Mouse (Mus musculus) layer of hippocampus, postnatal 10 days (tissue): ENCODE measurements at regions not wholly inside any gene's neighbourhood (a gene's known extent, or its start where the extent isn't known, plus 50 kb on each side); places are given as distances from the start of the nearest gene placed in this dataset.
A peak's percentile ranks its signal among the peaks of the same experiment; 100 is the strongest.

Source experiments
- DNase-seq, 2 experiments: peaks; one replicate each; pipeline ENCODE4 v3.0.0; 2021; ENCODE audit warnings: low spot score in 2 of 2

- DNase-seq = no peak
Observed at GRCm38 (mm10) chr2:108584799-108585198, 695.7 kb upstream of the Kif18a start.

- no peak for DNase-seq
Observed at GRCm38 (mm10) chr2:108593555-108593954, 687.0 kb upstream of the Kif18a start.

- DNase-seq = no peak
Observed at GRCm38 (mm10) chr2:108600346-108600745, 680.2 kb upstream of the Kif18a start.

DNA sequence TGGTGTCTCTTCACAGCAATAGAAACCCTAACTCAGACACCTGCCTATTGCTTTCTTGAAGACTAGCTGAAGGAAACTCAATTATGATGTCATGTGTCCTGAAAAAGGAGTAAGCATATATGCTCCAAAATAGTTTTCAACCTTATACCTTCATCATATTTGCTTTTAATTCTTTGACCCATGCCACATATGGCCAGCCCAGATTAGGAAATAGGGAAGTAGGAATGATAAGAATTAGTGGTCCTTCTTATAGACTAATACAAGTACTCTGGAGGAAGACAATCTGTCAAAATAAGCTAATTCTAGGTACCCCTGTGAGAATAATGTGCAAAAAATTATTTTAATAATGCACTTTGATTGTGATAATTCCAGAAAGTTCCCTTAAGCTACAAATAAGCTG, 661.0 kb upstream of the Kif18a start:
- no peak for DNase-seq

DNA sequence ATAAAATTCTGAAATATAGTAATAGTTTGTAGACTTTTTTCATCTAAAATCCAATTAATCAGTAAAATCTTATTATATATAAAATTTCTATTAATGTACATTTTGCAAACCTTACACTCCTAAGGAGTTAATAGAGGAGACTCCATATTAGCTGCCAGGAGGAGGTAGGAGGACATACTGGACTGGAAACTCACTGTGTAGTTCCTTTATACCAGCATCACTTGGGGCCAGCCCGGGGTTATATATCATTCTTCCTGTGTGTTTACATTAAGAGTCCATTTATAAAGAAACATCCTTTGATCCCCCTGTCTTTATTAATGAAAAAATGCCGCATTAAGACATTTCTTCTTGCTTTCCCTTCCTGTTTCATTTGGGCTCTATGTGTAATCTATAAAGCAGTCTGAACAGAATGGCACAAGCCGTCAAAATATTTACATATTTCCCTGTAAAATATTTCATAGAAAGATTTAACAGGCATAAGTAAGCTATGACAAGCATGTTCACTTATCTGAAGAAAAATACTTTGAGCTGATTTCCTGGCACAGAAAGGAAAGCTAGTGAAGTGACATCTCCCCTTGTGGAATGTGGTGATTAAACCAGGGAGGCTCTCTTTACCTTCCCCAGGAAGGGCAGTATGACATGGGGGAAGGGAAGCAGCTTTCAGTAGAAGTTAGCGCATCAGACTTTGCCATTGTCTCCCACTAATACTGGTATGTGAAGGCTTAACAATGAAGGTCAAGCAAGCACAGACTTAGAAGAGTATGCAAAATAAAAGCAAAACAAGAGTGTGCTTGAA, 658.0 kb upstream of the Kif18a start:
- DNase-seq = no peak

DNA sequence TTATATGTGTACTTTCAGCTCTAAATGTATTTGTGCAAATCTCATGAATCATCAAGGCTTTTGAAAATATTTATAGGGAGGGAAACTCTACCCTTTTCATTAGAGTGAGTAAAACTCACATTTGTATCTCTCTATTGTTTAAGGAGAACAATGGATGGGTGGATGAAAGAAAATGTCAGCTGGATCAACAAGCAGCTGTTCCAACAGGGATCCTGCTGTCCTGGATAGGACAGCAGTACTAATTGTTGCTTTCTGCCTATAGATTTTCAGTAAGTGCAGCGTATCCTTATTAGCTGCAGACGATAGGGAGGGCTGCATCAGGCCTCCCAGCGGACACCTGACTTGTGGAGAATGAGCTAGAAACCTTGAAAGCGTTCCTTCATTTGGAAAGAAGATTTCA, 644.9 kb upstream of the Kif18a start:
- no peak for DNase-seq

DNA sequence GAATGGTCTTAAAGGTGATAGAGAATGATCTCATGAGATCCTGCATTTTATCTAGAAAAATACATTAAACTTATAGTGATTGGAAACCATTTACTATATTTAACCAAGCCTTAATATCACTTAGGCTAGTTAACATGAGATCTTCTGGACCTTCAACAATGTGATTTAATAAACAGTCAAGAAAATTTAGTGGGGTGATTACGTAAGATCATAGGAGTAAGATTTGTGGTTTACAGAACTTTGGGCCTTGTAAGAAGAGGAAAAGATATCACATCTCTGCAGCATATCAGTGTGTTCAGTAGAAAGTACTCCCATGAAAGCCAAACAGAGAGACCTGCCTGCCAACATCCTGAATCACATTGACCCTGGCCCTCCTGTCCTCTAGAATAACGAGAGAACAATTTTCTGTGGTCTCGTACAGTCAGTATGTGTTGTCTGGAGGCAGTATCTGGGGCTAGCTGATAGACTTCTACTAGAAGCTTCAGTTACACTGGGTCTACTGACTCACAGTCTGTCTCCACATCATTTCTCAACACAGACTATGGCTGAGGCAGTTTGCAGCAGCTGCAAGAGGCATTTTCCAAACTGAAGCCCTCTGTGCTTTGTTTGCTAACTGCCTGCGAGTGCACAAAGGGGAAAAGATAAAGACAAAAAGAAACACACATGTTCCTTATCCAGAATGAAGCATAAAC, 619.7 kb upstream of the Kif18a start:
- DNase-seq = no peak

DNA sequence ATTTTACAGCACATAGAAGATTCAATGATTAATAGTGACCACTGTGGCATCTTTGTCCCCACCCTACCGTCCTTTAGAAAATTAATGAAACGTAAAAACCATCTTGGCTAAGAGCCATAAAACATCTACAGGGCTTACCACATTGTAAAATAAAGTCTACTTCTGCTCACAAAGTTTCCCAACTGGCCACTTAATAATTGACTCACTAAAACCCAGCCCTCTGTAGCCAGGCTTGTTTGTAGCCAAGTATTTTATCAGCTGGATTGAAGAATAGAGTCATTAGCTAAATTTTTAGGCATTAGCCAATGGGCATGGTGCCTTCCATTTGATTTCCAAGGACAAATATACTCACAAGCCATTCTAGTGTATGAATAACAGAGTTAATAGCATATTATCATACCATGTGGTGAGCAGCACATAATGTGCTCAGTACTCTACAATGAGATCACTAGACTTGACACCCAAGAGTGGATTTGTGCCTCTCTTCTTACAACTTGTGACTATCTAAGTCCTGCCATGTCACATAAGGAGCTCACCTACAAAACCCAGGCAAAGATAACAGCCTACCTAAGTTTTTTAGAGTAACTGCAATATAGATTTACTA, 602.7 kb upstream of the Kif18a start:
- DNase-seq = no peak

DNA sequence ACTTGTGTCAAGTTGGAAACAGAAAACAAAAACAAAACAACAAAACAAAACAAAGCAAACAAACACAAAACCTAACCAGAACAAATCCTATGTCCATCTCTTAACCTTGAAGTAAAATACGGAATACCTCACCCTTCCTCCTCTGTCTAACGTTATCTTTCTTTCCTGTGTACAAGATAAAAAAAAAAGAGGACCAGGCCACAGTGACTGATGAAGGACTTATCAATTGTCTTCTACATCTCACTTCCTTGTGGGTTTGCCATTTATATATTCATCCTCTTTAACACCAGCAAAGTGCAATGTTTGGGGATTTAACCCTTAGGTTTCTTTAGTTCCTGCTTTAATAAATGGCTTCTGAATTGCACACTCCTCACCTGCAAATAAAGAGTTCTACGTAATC, 599.0 kb upstream of the Kif18a start:
- no peak for DNase-seq

DNA sequence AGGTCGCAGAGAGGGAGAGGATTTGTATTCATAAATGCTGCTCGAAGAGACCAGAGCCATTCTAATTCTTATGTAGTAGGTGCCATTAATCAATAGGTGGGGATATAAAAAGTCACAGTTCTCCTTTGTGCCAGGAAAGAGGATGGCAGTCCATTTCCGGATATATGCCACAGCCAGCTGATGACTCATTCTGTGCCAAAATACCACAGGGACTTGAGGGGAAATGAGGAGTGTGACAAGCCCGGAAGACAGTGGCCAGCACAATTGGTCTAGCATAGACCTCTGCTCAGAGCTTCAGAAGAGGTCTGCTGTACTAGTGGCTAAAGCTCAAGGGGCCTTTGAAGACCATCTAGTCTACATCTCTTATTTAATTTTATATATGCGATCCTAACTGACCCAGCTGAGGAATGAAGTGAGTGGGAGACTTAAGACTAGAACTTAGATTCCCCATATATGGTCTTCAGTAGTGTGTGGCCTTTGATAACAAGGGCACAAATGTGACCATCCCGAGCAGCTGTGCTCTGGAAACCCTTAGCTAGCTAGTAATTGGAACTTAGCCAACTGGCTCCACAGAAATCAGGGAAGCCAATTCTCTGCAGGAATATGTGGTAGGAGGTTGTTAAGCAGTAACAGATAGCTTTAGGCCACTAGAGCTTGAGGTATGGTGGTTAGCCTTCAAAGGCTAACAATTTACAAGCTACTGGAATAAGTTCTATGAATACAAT, 594.4 kb upstream of the Kif18a start:
- no peak for DNase-seq

DNA sequence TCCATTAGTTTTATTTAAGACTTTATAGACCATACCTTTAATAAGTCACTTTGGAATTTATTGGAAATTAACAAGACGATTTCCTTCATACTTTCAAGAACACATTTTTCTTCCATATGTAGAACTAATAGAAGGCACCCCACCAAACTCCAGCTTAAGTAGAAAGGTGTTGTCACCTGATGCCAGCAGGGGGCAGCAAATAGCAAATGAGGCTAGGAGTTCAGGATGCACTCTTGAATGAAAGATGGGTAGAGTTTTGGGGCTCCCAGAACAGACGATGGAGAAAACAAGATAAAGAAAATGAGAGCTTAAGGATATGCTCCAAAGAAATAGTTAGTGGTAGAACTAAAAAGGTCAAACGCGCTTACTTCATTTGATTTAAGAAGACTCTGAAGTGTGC, 590.4 kb upstream of the Kif18a start:
- peak; percentile 63 to 69 for DNase-seq

DNA sequence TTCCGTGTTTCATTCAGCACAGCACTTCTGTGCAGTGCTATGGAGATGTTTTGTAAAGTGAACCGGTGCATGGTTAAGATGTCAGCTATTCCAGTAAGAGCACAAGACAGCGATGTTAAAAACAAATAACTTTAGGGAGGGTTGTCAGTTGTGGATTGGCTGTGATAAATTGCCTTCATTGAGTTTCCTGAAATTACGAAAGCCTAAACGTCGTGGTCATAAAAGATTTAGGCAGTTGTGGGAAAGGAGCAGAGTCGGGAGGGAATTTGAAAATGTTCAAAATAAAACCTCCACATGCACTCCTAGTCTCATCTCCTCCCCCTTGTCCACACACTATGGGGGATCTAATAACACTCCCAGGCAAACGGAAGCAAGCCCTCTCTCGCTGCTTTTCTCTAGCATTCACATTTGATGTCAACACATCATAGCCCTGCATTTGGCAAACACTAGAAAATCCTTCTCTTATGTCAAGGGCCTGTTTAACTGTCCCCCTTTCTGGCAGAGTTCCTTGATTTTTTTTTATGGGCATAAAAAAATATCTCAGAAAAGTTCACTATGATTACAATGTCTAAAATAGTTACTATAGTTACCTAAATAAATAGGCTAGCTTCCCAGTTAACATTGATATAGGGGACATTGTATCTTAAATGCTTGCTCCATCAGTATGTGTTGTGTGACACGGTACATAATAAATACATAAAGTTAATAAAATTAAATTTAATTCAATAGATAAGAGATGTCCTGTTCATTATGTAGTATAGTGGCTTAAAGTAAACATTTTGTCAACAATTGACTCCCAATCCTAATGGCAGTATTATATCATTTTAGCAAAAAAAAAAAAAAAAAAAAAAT, 589.2 kb upstream of the Kif18a start:
- DNase-seq = no peak

- DNase-seq = no peak
Observed at GRCm38 (mm10) chr2:108701308-108701707, 579.2 kb upstream of the Kif18a start.

DNA sequence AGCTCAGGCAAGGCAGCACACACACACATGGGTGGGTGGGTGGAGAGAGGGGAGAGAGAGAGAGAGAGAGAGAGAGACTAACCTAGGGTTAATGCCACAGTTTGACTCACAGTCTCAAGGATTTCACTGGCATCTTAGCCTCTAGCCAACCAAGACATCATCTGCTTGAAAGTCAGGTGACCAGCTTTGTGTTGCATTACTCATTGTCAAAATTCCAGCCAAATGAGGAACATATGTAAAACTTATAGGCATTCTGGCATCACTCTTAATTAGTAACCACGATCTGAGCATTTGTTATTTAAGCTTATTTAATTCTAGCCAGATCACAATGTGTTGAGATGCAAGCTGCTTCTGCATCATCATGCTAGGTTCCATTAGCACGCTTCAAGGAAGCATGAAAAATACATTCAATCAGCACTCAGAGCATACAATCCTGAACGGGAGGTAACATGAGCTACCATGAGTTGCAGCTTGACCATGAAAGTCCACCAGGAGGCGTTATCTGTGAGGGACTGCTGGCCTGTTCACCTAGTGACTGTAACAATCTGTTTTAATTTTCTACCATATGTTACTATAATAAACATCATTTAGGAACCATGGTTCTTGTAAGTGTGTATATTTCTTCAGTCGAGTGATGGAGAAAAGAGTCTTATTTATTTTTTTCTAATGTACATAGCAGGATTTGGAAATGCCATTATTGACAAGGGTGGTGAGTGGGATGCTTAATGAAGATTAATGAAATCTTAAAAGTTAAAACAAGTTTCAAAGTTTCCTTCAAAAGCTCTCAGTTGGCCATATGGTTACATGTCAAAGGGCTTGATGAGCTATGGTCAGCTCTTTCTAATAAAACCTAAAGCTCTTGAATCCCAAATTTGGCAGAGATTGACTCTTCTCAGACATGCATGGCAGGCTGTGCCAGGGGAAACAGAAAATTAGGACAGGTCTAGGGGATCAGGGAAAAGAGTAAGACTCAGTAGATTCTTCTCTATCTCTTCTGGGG, 572.4 kb upstream of the Kif18a start:
- no peak for DNase-seq

DNA sequence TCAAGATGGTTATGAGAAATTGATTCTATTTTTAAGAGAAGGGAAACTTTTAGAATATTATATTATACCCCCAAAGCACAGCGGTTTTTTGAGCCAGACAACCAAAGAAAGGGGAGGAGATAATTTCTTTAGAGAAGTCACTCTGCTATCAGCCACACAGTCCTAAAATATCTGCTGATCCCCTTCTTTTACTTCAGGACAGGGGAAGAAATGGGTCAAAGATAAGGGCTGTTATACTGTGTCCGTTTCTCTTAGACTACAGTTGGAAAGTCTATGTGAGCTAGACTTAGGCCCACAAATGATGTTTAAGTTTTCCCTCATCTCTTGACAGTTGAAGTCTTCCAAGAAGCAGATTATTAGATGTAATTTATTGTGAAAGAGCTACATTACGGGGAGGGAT, 538.5 kb upstream of the Kif18a start:
- DNase-seq = no peak

- no peak for DNase-seq
Observed at GRCm38 (mm10) chr2:108743511-108743910, 537.0 kb upstream of the Kif18a start.

GRCm38 (mm10) chr2:108744797-108745196, 535.7 kb upstream of the Kif18a start:
- no peak for DNase-seq

DNA sequence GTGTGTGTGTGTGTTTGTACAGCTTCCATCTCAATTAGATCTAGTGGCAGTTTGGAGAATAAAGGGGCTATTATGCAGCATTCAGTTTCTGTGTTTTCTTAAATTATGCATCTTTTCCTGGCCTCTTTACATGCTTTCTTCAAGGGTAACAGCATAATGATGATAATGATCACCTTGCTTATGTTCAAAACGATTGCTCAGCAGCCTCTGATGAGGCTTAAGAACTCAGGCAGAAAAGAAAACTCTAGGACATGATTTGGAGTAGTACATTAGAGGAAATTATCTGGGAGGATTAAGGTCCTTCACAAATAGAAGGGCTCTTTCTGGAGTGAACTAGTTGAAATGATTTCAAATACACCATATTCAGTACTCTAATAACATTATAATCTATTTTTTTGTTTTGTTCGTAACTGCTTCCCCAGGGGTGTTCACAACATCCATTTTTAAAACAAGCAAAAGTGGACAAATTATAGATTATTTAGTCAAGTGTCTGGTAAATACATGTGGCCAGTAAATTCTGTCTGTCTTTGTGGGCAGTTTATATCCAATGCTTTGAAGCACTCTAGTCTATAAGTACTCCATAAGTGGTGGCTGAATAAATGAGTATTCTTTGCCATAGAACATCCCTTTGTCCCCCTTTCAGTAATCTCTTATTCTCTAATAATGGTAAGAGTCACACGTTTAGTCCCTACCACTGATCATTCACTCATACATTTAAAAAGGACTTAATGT, 526.9 kb upstream of the Kif18a start:
- no peak for DNase-seq

GRCm38 (mm10) chr2:108755821-108756220, 524.7 kb upstream of the Kif18a start:
- no peak for DNase-seq
